Mouse (Mus musculus): ENCODE measurements around the gene D930048N14Rik. TPM values are rescaled to one million over a fixed set of nuclear protein-coding genes. Genes with fewer than 3 reads are reported as not detected.
"Not testable (repeated sequence)": the region's sequence is repeated elsewhere in the genome, so short reads cannot be mapped to it uniquely, and the experiment has no call there.

The D930048N14Rik gene
- polyA plus RNA-seq, 1 experiment from 2014 or later: 1.8 TPM

- Histone ChIP-seq H3K9ac (ENCODE audit: low read depth, low read length) (no peak overlapping the region), H3K4me2 (ENCODE audit: low read length) (no peak overlapping the region), H3K4me1 (ENCODE audit: control insufficient read depth, insufficient read depth, low read depth, low read length) (peaks cover 10% of the 10 kb centered on the region), H3K27ac (ENCODE audit: low read depth, low read length) (no peak overlapping the region), H3K9me3 (ENCODE audit: control insufficient read depth, low read length) (no peaks in the 10 kb centered on the region), H3K36me3 (ENCODE audit: control insufficient read depth, insufficient read depth, low read length) (peaks cover 40% of the 10 kb centered on the region), H3K27me3 (replicated peaks; ENCODE audit: control insufficient read depth, insufficient read depth, low read length) (no peaks in the 10 kb centered on the region), H3K4me3 (ENCODE audit: low read length) (no peak overlapping the region)
- no peak for ATAC-seq
- WGBS: 83% methylated on average over 5 of the region's 5 CpGs
These were observed 25.4 kb upstream of the D930048N14Rik start for GRCm38 (mm10) chr11:51625187-51625820.

GRCm38 (mm10) chr11:51627425-51627824 is 23.3 kb upstream of the D930048N14Rik start:
- Histone ChIP-seq H3K9ac (ENCODE audit: low read depth, low read length) (no peak overlapping the region), H3K27ac (ENCODE audit: low read depth, low read length) (no peak overlapping the region), H3K9me3 (ENCODE audit: control insufficient read depth, low read length) (no peaks in the 10 kb centered on the region), H3K4me1 (ENCODE audit: control insufficient read depth, insufficient read depth, low read depth, low read length) (no peaks in the 10 kb centered on the region), H3K4me3 (ENCODE audit: low read length) (no peak overlapping the region), H3K36me3 (ENCODE audit: control insufficient read depth, insufficient read depth, low read length) (peaks cover 40% of the 10 kb centered on the region), H3K27me3 (replicated peaks; ENCODE audit: control insufficient read depth, insufficient read depth, low read length) (no peaks in the 10 kb centered on the region), H3K4me2 (ENCODE audit: low read length) (no peak overlapping the region)
- no peak for ATAC-seq
- WGBS: 90% methylated on average over 9 of the region's 9 CpGs

GRCm38 (mm10) chr11:51627907-51628306 is 22.8 kb upstream of the D930048N14Rik start:
- Histone ChIP-seq H3K4me3 (ENCODE audit: low read length) (no peak overlapping the region), H3K9me3 (ENCODE audit: control insufficient read depth, low read length) (no peaks in the 10 kb centered on the region), H3K27me3 (replicated peaks; ENCODE audit: control insufficient read depth, insufficient read depth, low read length) (no peaks in the 10 kb centered on the region), H3K36me3 (ENCODE audit: control insufficient read depth, insufficient read depth, low read length) (peaks cover 39% of the 10 kb centered on the region), H3K4me2 (ENCODE audit: low read length) (no peak overlapping the region), H3K27ac (ENCODE audit: low read depth, low read length) (no peak overlapping the region), H3K9ac (ENCODE audit: low read depth, low read length) (no peak overlapping the region), H3K4me1 (ENCODE audit: control insufficient read depth, insufficient read depth, low read depth, low read length) (no peaks in the 10 kb centered on the region)
- ATAC-seq: no peak
- 88% methylated on average over 8 of the region's 8 CpGs for WGBS

- Histone ChIP-seq H3K9me3 (ENCODE audit: control insufficient read depth, low read length) (no peaks in the 10 kb centered on the region), H3K4me1 (ENCODE audit: control insufficient read depth, insufficient read depth, low read depth, low read length) (peaks cover 8% of the 10 kb centered on the region), H3K27me3 (replicated peaks; ENCODE audit: control insufficient read depth, insufficient read depth, low read length) (no peaks in the 10 kb centered on the region), H3K9ac (ENCODE audit: low read depth, low read length) (no peak overlapping the region), H3K4me3 (ENCODE audit: low read length) (no peak overlapping the region), H3K27ac (ENCODE audit: low read depth, low read length) (no peak overlapping the region), H3K4me2 (ENCODE audit: low read length) (no peak overlapping the region), H3K36me3 (ENCODE audit: control insufficient read depth, insufficient read depth, low read length) (peaks cover 28% of the 10 kb centered on the region)
- 85% methylated on average over 15 of the region's 15 CpGs for WGBS
- no peak for ATAC-seq
These were observed 21.0 kb upstream of the D930048N14Rik start for GRCm38 (mm10) chr11:51629651-51630314.

GRCm38 (mm10) chr11:51632130-51632753 is 18.5 kb upstream of the D930048N14Rik start:
- Histone ChIP-seq H3K9me3 (ENCODE audit: control insufficient read depth, low read length) (no peaks in the 10 kb centered on the region), H3K4me2 (ENCODE audit: low read length) (no peak overlapping the region), H3K4me1 (ENCODE audit: control insufficient read depth, insufficient read depth, low read depth, low read length) (peaks cover 17% of the 10 kb centered on the region), H3K27me3 (replicated peaks; ENCODE audit: control insufficient read depth, insufficient read depth, low read length) (no peaks in the 10 kb centered on the region), H3K36me3 (ENCODE audit: control insufficient read depth, insufficient read depth, low read length) (peaks cover 9% of the 10 kb centered on the region; the same call in 1 of the 2 replicates), H3K4me3 (ENCODE audit: low read length) (no peak overlapping the region), H3K27ac (ENCODE audit: low read depth, low read length) (no peak overlapping the region), H3K9ac (ENCODE audit: low read depth, low read length) (no peak overlapping the region)
- WGBS: 93% methylated on average over 6 of the region's 6 CpGs
- ATAC-seq: no peak

GRCm38 (mm10) chr11:51633200-51633599 is 17.6 kb upstream of the D930048N14Rik start:
- ATAC-seq; H3K9me3 ChIP-seq (ENCODE audit: control insufficient read depth, low read length); H3K4me2 ChIP-seq (ENCODE audit: low read length); H3K27ac ChIP-seq (ENCODE audit: low read depth, low read length); H3K27me3 ChIP-seq (replicated peaks; ENCODE audit: control insufficient read depth, insufficient read depth, low read length); H3K4me3 ChIP-seq (ENCODE audit: low read length); H3K36me3 ChIP-seq (ENCODE audit: control insufficient read depth, insufficient read depth, low read length); H3K9ac ChIP-seq (ENCODE audit: low read depth, low read length): not testable (repeated sequence)
- peaks cover 17% of the 10 kb centered on the region for H3K4me1 ChIP-seq (ENCODE audit: control insufficient read depth, insufficient read depth, low read depth, low read length)
- WGBS: 96% methylated on average over 7 of the region's 7 CpGs

- Histone ChIP-seq H3K9me3 (ENCODE audit: control insufficient read depth, low read length) (no peaks in the 10 kb centered on the region), H3K27ac (ENCODE audit: low read depth, low read length) (no peak overlapping the region), H3K4me1 (ENCODE audit: control insufficient read depth, insufficient read depth, low read depth, low read length) (peaks cover 17% of the 10 kb centered on the region), H3K36me3 (ENCODE audit: control insufficient read depth, insufficient read depth, low read length) (peaks cover 3% of the 10 kb centered on the region; the same call in 1 of the 2 replicates), H3K27me3 (replicated peaks; ENCODE audit: control insufficient read depth, insufficient read depth, low read length) (no peaks in the 10 kb centered on the region), H3K4me3 (ENCODE audit: low read length) (no peak overlapping the region), H3K4me2 (ENCODE audit: low read length) (no peak overlapping the region), H3K9ac (ENCODE audit: low read depth, low read length) (no peak overlapping the region)
- ATAC-seq: no peak
- WGBS: 99% methylated on average over 3 of the region's 3 CpGs
These were observed 17.0 kb upstream of the D930048N14Rik start for GRCm38 (mm10) chr11:51633721-51634120.

- ATAC-seq: no peak
- WGBS: 18% methylated on average over 6 of the region's 6 CpGs
These were observed 15.6 kb upstream of the D930048N14Rik start for GRCm38 (mm10) chr11:51635127-51635524.

More at GRCm38 (mm10) chr11:51635127-51635524, 15.6 kb upstream of the D930048N14Rik start:
- Histone ChIP-seq H3K4me3 (ENCODE audit: low read length) (peak overlapping the region; percentile 93), H3K27me3 (replicated peaks; ENCODE audit: control insufficient read depth, insufficient read depth, low read length) (no peaks in the 10 kb centered on the region), H3K9ac (ENCODE audit: low read depth, low read length) (peak overlapping the region; percentile 94), H3K27ac (ENCODE audit: low read depth, low read length) (peak overlapping the region; percentile 83), H3K9me3 (ENCODE audit: control insufficient read depth, low read length) (no peaks in the 10 kb centered on the region), H3K4me1 (ENCODE audit: control insufficient read depth, insufficient read depth, low read depth, low read length) (peaks cover 17% of the 10 kb centered on the region), H3K4me2 (ENCODE audit: low read length) (peak overlapping the region; percentile 56), H3K36me3 (ENCODE audit: control insufficient read depth, insufficient read depth, low read length) (no peaks in the 10 kb centered on the region)
